Mouse (Mus musculus): ENCODE data around the gene N4bp2l2. TPM values are rescaled to one million over a fixed set of nuclear protein-coding genes. Genes with fewer than 3 reads are reported as not detected.

N4bp2l2 gene
- polyA plus RNA-seq, 1 experiment from 2014 or later, result 30.2 TPM

GRCm38 (mm10) chr5:150625528-150625927 is 40.5 kb downstream of the N4bp2l2 start:
- Histone ChIP-seq H3K9ac (ENCODE audit: low read length) (no peak overlapping the region), H3K27ac (ENCODE audit: low read depth, low read length) (no peak overlapping the region), H3K4me1 (ENCODE audit: control insufficient read depth, insufficient read depth, low read length) (no peaks in the 10 kb centered on the region), H3K9me3 (replicated peaks; ENCODE audit: control insufficient read depth, low read length) (no peaks in the 10 kb centered on the region), H3K36me3 (ENCODE audit: control insufficient read depth, insufficient read depth, low read length) (no peaks in the 10 kb centered on the region), H3K27me3 (replicated peaks; ENCODE audit: control insufficient read depth, insufficient read depth, low read length) (no peaks in the 10 kb centered on the region), H3K4me2 (ENCODE audit: low read length) (no peak overlapping the region), H3K4me3 (ENCODE audit: low read depth, low read length) (no peak overlapping the region)
- ATAC-seq (no peak), DNase-seq (ENCODE audit: low spot score) (no peak)
- WGBS, result 95% methylated on average over 7 of the region's 7 CpGs

GRCm38 (mm10) chr5:150622792-150623191 is 43.2 kb downstream of the N4bp2l2 start:
- no peak for ATAC-seq
- no peak for DNase-seq (ENCODE audit: low spot score)
- Histone ChIP-seq H3K4me1 (ENCODE audit: control insufficient read depth, insufficient read depth, low read length) (no peaks in the 10 kb centered on the region), H3K36me3 (ENCODE audit: control insufficient read depth, insufficient read depth, low read length) (no peaks in the 10 kb centered on the region), H3K27ac (ENCODE audit: low read depth, low read length) (no peak overlapping the region), H3K27me3 (replicated peaks; ENCODE audit: control insufficient read depth, insufficient read depth, low read length) (no peaks in the 10 kb centered on the region), H3K9me3 (replicated peaks; ENCODE audit: control insufficient read depth, low read length) (no peaks in the 10 kb centered on the region), H3K4me2 (ENCODE audit: low read length) (no peak overlapping the region), H3K9ac (ENCODE audit: low read length) (no peak overlapping the region), H3K4me3 (ENCODE audit: low read depth, low read length) (no peak overlapping the region)
- 23% methylated on average over 1 of the region's 1 CpGs for WGBS

- 97% methylated on average over 3 of the region's 3 CpGs for WGBS
- Histone ChIP-seq H3K4me1 (ENCODE audit: control insufficient read depth, insufficient read depth, low read length) (no peaks in the 10 kb centered on the region), H3K4me2 (ENCODE audit: low read length) (no peak overlapping the region), H3K9me3 (replicated peaks; ENCODE audit: control insufficient read depth, low read length) (no peaks in the 10 kb centered on the region), H3K4me3 (ENCODE audit: low read depth, low read length) (no peak overlapping the region), H3K36me3 (ENCODE audit: control insufficient read depth, insufficient read depth, low read length) (no peaks in the 10 kb centered on the region), H3K27me3 (replicated peaks; ENCODE audit: control insufficient read depth, insufficient read depth, low read length) (no peaks in the 10 kb centered on the region), H3K27ac (ENCODE audit: low read depth, low read length) (no peak overlapping the region), H3K9ac (ENCODE audit: low read length) (no peak overlapping the region)
- DNase-seq (ENCODE audit: low spot score), result no peak
- no peak for ATAC-seq
These were observed 44.4 kb downstream of the N4bp2l2 start for GRCm38 (mm10) chr5:150621592-150621991.

- WGBS, result 91% methylated on average over 7 of the region's 7 CpGs
- no peak for ATAC-seq
- H3K27me3 ChIP-seq (replicated peaks; ENCODE audit: control insufficient read depth, insufficient read depth, low read length), result no peaks in the 10 kb centered on the region
These were observed 45.3 kb downstream of the N4bp2l2 start for GRCm38 (mm10) chr5:150620588-150621135.

GRCm38 (mm10) chr5:150618599-150619355 is 47.2 kb downstream of the N4bp2l2 start:
- H3K9ac ChIP-seq (ENCODE audit: low read length), result no peak overlapping the region
- H3K4me1 ChIP-seq (ENCODE audit: control insufficient read depth, insufficient read depth, low read length), result no peaks in the 10 kb centered on the region
- H3K27ac ChIP-seq (ENCODE audit: low read depth, low read length), result no peak overlapping the region
- H3K36me3 ChIP-seq (ENCODE audit: control insufficient read depth, insufficient read depth, low read length), result no peaks in the 10 kb centered on the region
- DNase-seq (ENCODE audit: low spot score) (no peak), ATAC-seq (no peak)
- no peak overlapping the region for H3K4me3 ChIP-seq (ENCODE audit: low read depth, low read length)
- no peak overlapping the region for H3K4me2 ChIP-seq (ENCODE audit: low read length)
- H3K9me3 ChIP-seq (replicated peaks; ENCODE audit: control insufficient read depth, low read length), result no peaks in the 10 kb centered on the region
- 90% methylated on average over 10 of the region's 10 CpGs for WGBS
- H3K27me3 ChIP-seq (replicated peaks; ENCODE audit: control insufficient read depth, insufficient read depth, low read length), result no peaks in the 10 kb centered on the region

More at GRCm38 (mm10) chr5:150620588-150621135, 45.3 kb downstream of the N4bp2l2 start:
- H3K9ac ChIP-seq (ENCODE audit: low read length), result no peak overlapping the region
- no peak for DNase-seq (ENCODE audit: low spot score)
- H3K27ac ChIP-seq (ENCODE audit: low read depth, low read length), result no peak overlapping the region
- H3K4me1 ChIP-seq (ENCODE audit: control insufficient read depth, insufficient read depth, low read length), result no peaks in the 10 kb centered on the region
- no peaks in the 10 kb centered on the region for H3K36me3 ChIP-seq (ENCODE audit: control insufficient read depth, insufficient read depth, low read length)
- H3K4me2 ChIP-seq (ENCODE audit: low read length), result no peak overlapping the region
- H3K4me3 ChIP-seq (ENCODE audit: low read depth, low read length), result no peak overlapping the region
- no peaks in the 10 kb centered on the region for H3K9me3 ChIP-seq (replicated peaks; ENCODE audit: control insufficient read depth, low read length)

- no peaks in the 10 kb centered on the region for H3K27me3 ChIP-seq (replicated peaks; ENCODE audit: control insufficient read depth, insufficient read depth, low read length)
- ATAC-seq (no peak), DNase-seq (ENCODE audit: low spot score) (no peak)
- H3K4me1 ChIP-seq (ENCODE audit: control insufficient read depth, insufficient read depth, low read length), result no peaks in the 10 kb centered on the region
- H3K36me3 ChIP-seq (ENCODE audit: control insufficient read depth, insufficient read depth, low read length), result no peaks in the 10 kb centered on the region
- no peak overlapping the region for H3K9ac ChIP-seq (ENCODE audit: low read length)
- H3K4me3 ChIP-seq (ENCODE audit: low read depth, low read length), result no peak overlapping the region
- no peaks in the 10 kb centered on the region for H3K9me3 ChIP-seq (replicated peaks; ENCODE audit: control insufficient read depth, low read length)
- WGBS, result 83% methylated on average over 3 of the region's 3 CpGs
- no peak overlapping the region for H3K4me2 ChIP-seq (ENCODE audit: low read length)
- H3K27ac ChIP-seq (ENCODE audit: low read depth, low read length), result no peak overlapping the region
These were observed 49.3 kb downstream of the N4bp2l2 start for GRCm38 (mm10) chr5:150616731-150617130.

- no peak overlapping the region for H3K27ac ChIP-seq (ENCODE audit: low read depth, low read length)
- H3K4me1 ChIP-seq (ENCODE audit: control insufficient read depth, insufficient read depth, low read length), result no peaks in the 10 kb centered on the region
- no peak overlapping the region for H3K4me2 ChIP-seq (ENCODE audit: low read length)
- ATAC-seq, result no peak
- 88% methylated on average over 2 of the region's 2 CpGs for whole genome bisulfite sequencing
- H3K4me3 ChIP-seq (ENCODE audit: low read depth, low read length), result no peak overlapping the region
- H3K27me3 ChIP-seq (replicated peaks; ENCODE audit: control insufficient read depth, insufficient read depth, low read length), result no peaks in the 10 kb centered on the region
- DNase-seq (ENCODE audit: low spot score), result no peak
- H3K9me3 ChIP-seq (replicated peaks; ENCODE audit: control insufficient read depth, low read length), result no peaks in the 10 kb centered on the region
- H3K9ac ChIP-seq (ENCODE audit: low read length), result no peak overlapping the region
- no peaks in the 10 kb centered on the region for H3K36me3 ChIP-seq (ENCODE audit: control insufficient read depth, insufficient read depth, low read length)
These were observed 49.8 kb downstream of the N4bp2l2 start for GRCm38 (mm10) chr5:150616216-150616615.

- H3K4me3 ChIP-seq (ENCODE audit: low read depth, low read length), result no peak overlapping the region
- H3K4me2 ChIP-seq (ENCODE audit: low read length), result no peak overlapping the region
- H3K9ac ChIP-seq (ENCODE audit: low read length), result no peak overlapping the region
- no peak for DNase-seq (ENCODE audit: low spot score)
- H3K4me1 ChIP-seq (ENCODE audit: control insufficient read depth, insufficient read depth, low read length), result no peaks in the 10 kb centered on the region
- no peak overlapping the region for H3K27ac ChIP-seq (ENCODE audit: low read depth, low read length)
- no peaks in the 10 kb centered on the region for H3K9me3 ChIP-seq (replicated peaks; ENCODE audit: control insufficient read depth, low read length)
- no peaks in the 10 kb centered on the region for H3K36me3 ChIP-seq (ENCODE audit: control insufficient read depth, insufficient read depth, low read length)
- no peaks in the 10 kb centered on the region for H3K27me3 ChIP-seq (replicated peaks; ENCODE audit: control insufficient read depth, insufficient read depth, low read length)
- 91% methylated on average over 2 of the region's 2 CpGs for WGBS
- ATAC-seq, result no peak
These were observed 51.9 kb downstream of the N4bp2l2 start for GRCm38 (mm10) chr5:150614054-150614453.

- Histone ChIP-seq H3K9me3 (replicated peaks; ENCODE audit: control insufficient read depth, low read length) (no peaks in the 10 kb centered on the region), H3K36me3 (ENCODE audit: control insufficient read depth, insufficient read depth, low read length) (peaks cover 6% of the 10 kb centered on the region)
- WGBS, result 88% methylated on average over 12 of the region's 12 CpGs
These were observed 54.3 kb downstream of the N4bp2l2 start for GRCm38 (mm10) chr5:150611697-150612096.

More at GRCm38 (mm10) chr5:150611697-150612096, 54.3 kb downstream of the N4bp2l2 start:
- Histone ChIP-seq H3K27ac (ENCODE audit: low read depth, low read length) (no peak overlapping the region), H3K4me3 (ENCODE audit: low read depth, low read length) (no peak overlapping the region), H3K27me3 (replicated peaks; ENCODE audit: control insufficient read depth, insufficient read depth, low read length) (no peaks in the 10 kb centered on the region), H3K4me2 (ENCODE audit: low read length) (no peak overlapping the region), H3K4me1 (ENCODE audit: control insufficient read depth, insufficient read depth, low read length) (no peaks in the 10 kb centered on the region), H3K9ac (ENCODE audit: low read length) (no peak overlapping the region)
- DNase-seq (ENCODE audit: low spot score), result no peak
- no peak for ATAC-seq

Data from forebrain, embryonic 14.5 days (tissue).